Mouse (Mus musculus) bone marrow, adult 2 months (tissue): Measurements from ENCODE around the gene Ctsa. TPM values are rescaled to one million over a fixed set of nuclear protein-coding genes. Genes with fewer than 3 reads are reported as not detected.
A peak's percentile ranks its signal among the peaks of the same experiment; 100 is the strongest.
"Not testable (repeated sequence)": the region's sequence is repeated elsewhere in the genome, so short reads cannot be mapped to it uniquely, and the experiment has no call there.

Source experiments
- H3K27ac ChIP-seq: fragments of 200-500 bp; 2 replicates; pipeline ENCODE4 v1.5.1; 2012; ENCODE audit warnings: low read depth, mild to moderate bottlenecking, control low read depth, inconsistent platforms, low read length; ENCODE audit not compliant: control insufficient read depth, poor library complexity, insufficient read depth
- H3K4me1 ChIP-seq: fragments of 200-500 bp; 2 replicates; pipeline ENCODE4 v1.6.1; 2011; ENCODE audit warnings: low read length; ENCODE audit not compliant: control insufficient read depth, insufficient read depth
- H3K4me3 ChIP-seq: fragments of 200-500 bp; replicated peaks from 2 replicates; pipeline ENCODE3; 2011; ENCODE audit warnings: mild to moderate bottlenecking, low read depth, low read length, control low read depth; ENCODE audit not compliant: control insufficient read depth
- CTCF ChIP-seq: fragments of 200-500 bp; IDR thresholded peaks from 2 replicates; pipeline ENCODE4 v1.5.1; 2011; ENCODE audit warnings: low read length, control low read depth; ENCODE audit not compliant: control insufficient read depth, insufficient read depth
- POLR2A ChIP-seq: fragments of 200-500 bp; IDR thresholded peaks from 2 replicates; pipeline ENCODE4 v1.6.1; 2011; ENCODE audit warnings: low read depth, mild to moderate bottlenecking, control low read depth, low read length, borderline replicate concordance; ENCODE audit not compliant: control insufficient read depth
- WGBS: fragments of 180-500 bp; shearing (Covaris S2); methylation state at CpG from one replicate; pipeline ENCODE4 v1.1.7; 2018; 5-methylcytosine and 5-hydroxymethylcytosine counted together
- polyA plus RNA-seq: library from polyadenylated mRNA; stranded (reverse); fragments of >200 nt; gene quantifications from 2 replicates; pipeline ENCODE4 v1.2.4, GENCODE M21; 2011; ENCODE audit warnings: low replicate concordance; ENCODE audit not compliant: missing spikeins, insufficient read depth, insufficient read length

Gene Ctsa
- polyA plus RNA-seq, 1 experiment = 109 TPM

DNA sequence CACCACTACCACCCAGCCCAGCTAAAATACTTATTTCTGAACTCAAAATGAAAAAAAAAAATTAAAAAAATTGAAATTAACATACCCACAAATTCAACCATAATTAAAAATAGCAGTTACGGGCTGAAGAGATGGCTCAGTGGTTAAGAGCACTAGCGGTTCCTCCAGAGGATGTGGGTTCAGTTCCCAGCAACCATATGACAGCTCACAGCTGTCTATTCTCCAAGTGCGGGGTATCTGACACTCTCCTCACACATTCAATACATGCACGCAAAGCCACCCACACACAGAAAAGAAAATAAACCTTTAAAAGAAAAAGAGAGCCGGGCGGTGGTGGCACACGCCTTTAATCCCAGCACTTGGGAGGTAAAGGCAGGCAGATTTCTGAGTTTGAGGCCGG is 17.4 kb downstream of the Ctsa start:
- TF ChIP-seq POLR2A = no peak
- TF ChIP-seq CTCF = no peak
- H3K27ac ChIP-seq = no peak overlapping the region
- no peaks in the 10 kb centered on the region; the same call in none of the 2 replicates for H3K4me1 ChIP-seq
- no peak overlapping the region for H3K4me3 ChIP-seq
- 55% methylated on average over 8 of the region's 8 CpGs for WGBS

DNA sequence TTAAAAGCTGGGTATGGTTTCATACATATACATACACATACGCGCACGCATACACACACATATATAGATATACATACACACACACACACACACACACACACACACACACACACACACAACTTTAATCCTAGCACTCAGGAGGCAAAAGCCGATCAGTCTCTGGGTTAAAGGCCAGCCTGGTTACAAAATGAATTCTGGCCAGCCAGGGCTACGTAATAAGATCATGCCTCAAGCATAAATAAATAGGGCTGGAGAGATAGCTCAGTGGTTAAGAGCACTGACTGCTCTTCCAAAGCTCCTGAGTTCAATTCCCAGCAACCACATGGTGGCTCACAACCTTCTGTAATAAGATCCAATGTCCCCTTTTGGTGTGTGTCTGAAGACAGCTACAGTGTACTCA is 22.9 kb downstream of the Ctsa start:
- not testable (repeated sequence) for H3K4me3 ChIP-seq, H3K4me1 ChIP-seq, H3K27ac ChIP-seq
- WGBS = 88% methylated on average over 5 of the region's 5 CpGs

DNA sequence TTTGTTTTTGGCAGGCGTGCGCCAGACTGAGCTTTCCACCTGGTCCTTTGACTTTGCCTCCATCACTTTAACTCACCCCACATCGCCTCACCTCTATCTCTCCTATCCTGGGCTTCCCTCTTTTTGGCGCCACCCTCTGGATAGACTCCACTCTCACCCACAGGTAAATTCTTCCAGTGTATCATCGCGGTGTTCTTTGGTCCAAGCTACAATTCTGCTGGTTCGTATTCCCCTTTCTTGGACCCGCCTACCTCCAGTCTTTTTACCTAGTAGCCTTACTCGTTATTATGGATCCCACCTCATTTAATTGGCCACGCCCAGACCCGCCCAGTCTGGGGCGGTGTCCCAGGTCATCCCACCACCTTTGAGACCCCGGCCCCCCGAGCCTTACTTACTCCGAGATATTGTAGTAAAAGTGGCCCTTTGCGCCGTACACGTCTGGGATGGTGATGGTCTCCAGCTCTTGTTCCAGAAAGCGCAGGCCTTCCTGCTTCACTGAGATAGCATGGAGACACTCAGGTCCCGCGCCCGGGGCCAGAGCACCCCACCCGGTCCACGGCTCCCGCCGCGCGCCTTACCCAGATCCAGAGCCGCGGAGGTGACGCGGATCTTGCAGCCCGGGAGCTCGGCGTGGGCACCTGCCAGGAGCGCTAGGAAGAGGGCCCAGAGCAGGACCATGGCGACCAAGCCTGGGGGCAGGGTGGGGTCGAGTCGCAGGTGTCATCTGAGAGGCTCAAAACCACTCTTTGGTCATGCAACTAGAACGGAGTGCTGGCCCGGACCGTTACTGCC is 23.8 kb downstream of the Ctsa start:
- Histone ChIP-seq H3K4me3 (peak overlapping the region; percentile 54), H3K4me1 (no peaks in the 10 kb centered on the region), H3K27ac (no peak overlapping the region)
- TF ChIP-seq POLR2A = no peak
- no peak for TF ChIP-seq CTCF
- 3% methylated on average over 42 of the region's 42 CpGs for WGBS

DNA sequence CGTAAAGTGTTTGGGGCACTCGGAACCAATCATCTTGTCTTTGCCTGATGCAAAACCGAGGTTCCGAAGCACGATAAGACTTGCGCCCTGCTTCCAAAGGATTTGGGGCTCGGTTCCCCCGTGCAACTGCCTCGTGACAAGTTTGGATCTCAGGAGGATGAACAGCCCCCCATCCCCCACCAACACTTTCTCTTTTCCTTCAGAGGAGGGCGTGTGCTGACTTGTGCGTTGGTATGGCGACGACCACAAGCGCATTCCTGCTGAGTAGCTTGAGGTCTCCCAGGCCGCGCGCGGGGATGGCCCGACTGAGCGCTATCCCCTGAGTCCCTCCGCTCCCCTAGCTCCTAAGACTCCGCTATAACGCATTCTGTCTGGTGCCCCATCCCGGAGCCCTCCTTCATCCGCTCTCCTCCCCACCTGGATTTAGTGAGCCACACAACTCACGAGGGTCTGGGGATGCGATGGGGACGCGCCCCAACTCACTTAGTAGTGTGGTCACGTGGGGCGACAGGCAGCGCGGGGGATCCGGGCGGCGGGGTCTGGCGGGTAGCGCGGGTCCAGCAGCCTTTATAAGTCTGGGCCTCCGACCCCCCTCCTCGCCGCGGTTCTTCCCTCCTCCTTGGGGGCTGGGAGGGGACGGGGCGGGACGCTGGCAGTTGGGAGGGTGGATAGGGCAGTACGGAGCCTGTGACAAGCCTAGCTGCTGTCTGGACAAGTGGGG is 24.6 kb downstream of the Ctsa start, which contains the start of gene Pltp:
Gene Pltp, minus strand, starts transcription at position 611 of the 721 bp plus-strand sequence.
- H3K4me1 ChIP-seq = no peaks in the 10 kb centered on the region
- peak within 1 kb of the TSS; percentile 54 for H3K4me3 ChIP-seq
- 2% methylated on average over 47 of the region's 47 CpGs for WGBS
- no peak for TF ChIP-seq POLR2A
- TF ChIP-seq CTCF = no peak
- H3K27ac ChIP-seq = no peak within 1 kb of the TSS; the same call in 1 of the 2 replicates

DNA sequence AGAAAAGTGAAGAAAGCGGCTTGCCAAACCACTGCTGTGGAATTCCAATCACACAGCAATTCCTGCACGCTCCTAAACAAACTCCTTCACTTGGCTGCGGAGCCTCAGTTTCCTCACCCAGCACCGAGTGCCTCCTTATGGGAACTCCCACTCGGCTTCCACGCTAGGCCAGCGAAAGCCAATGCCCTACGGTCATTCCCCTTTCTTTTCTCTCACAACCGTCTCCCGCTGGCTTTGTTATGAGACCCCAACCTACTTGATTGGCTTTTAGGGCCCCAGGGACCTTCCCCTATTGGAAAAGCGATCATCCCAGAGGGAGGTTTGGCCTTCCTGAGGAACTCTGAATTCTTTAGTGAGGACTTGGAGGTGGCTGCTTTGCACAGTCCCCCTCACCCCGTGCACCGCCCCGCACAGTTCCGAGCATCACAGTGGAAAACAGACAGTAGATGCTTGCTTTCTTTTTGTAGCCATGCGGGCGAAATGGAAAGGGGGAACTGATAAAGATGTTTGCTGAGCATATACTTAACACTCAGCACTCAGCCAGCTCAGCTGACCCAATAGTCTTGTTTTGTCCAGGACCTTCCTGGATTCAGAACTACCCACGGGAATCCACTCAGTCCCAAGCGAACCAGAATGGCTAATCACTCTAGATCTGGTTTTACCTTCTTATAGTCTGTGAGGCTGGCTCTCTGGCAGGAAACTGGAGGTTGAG is 25.3 kb downstream of the Ctsa start:
- 8% methylated on average over 19 of the region's 19 CpGs for WGBS
- TF ChIP-seq CTCF (no peak), POLR2A (no peak)
- Histone ChIP-seq H3K4me3 (no peak overlapping the region), H3K4me1 (no peaks in the 10 kb centered on the region), H3K27ac (no peak overlapping the region; the same call in 1 of the 2 replicates)

DNA sequence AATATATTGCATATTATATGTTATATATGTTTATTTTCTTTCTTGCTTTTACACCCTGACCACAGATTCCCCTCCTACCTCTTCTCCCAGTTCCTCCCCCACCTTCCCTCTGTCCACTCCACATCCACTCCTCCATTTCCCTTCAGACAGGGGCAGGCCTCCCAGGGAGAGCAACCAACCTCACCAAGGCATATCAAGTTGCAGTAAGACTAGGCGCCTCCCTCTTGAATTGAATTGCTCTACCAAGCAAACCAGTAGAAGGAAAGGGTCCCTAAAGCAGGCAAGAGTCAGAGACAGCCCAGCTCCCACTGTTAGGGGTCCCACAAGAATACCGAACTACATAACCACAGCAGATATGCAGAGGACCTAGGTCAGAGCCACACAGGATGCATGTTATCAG is 26.5 kb downstream of the Ctsa start:
- H3K4me1 ChIP-seq = no peaks in the 10 kb centered on the region
- TF ChIP-seq POLR2A (no peak), CTCF (no peak)
- no peak overlapping the region for H3K4me3 ChIP-seq
- no peak overlapping the region for H3K27ac ChIP-seq
- 67% methylated on average over 2 of the region's 2 CpGs for WGBS

GRCm38 (mm10) chr2:164859640-164860432 is 27.2 kb downstream of the Ctsa start:
- TF ChIP-seq CTCF = no peak
- no peak for TF ChIP-seq POLR2A
- Histone ChIP-seq H3K4me3 (no peak overlapping the region), H3K27ac (no peak overlapping the region), H3K4me1 (no peaks in the 10 kb centered on the region)
- WGBS = 60% methylated on average over 9 of the region's 9 CpGs
